Mouse (Mus musculus): ENCODE measurements around the gene Pi4kb. TPM values are rescaled to one million over a fixed set of nuclear protein-coding genes. Genes with fewer than 3 reads are reported as not detected.
A peak's percentile ranks its signal among the peaks of the same experiment; 100 is the strongest.
"Not testable (repeated sequence)": the region's sequence is repeated elsewhere in the genome, so short reads cannot be mapped to it uniquely, and the experiment has no call there.

Gene Pi4kb
- polyA plus RNA-seq, 1 experiment, result 21.7 TPM

- 17% methylated on average over 13 of the region's 13 CpGs for WGBS
- DNase-seq (ENCODE audit: low read depth, low spot score), result no peak
These were observed 39.3 kb downstream of the Pi4kb start for GRCm38 (mm10) chr3:95013699-95014427.

GRCm38 (mm10) chr3:95014428-95015151 lies 40.1 kb downstream of the Pi4kb start:
- 1% methylated on average over 44 of the region's 44 CpGs for WGBS
- no peak for DNase-seq (ENCODE audit: low read depth, low spot score)

GRCm38 (mm10) chr3:95015337-95015872 lies 40.9 kb downstream of the Pi4kb start, which contains the start of gene Zfp687:
Gene Zfp687 (minus strand): TSS chr3:95015448.
- WGBS, result under 1% methylated on average over 37 of the region's 37 CpGs

GRCm38 (mm10) chr3:95015891-95016531 lies 41.5 kb downstream of the Pi4kb start:
- peak; percentile 95 for DNase-seq (ENCODE audit: low read depth, low spot score)
- WGBS, result under 1% methylated on average over 40 of the region's 40 CpGs

More at GRCm38 (mm10) chr3:95015337-95015872, 40.9 kb downstream of the Pi4kb start, which contains the start of gene Zfp687:
- peak; percentile 98 for DNase-seq (ENCODE audit: low read depth, low spot score)

- no peak for DNase-seq (ENCODE audit: low read depth, low spot score)
- 2% methylated on average over 21 of the region's 21 CpGs for WGBS
These were observed 42.1 kb downstream of the Pi4kb start for GRCm38 (mm10) chr3:95016532-95017056.

GRCm38 (mm10) chr3:95018741-95019140 lies 44.2 kb downstream of the Pi4kb start:
- WGBS, result 94% methylated on average over 2 of the region's 2 CpGs
- DNase-seq (ENCODE audit: low read depth, low spot score), result no peak

- 86% methylated on average over 5 of the region's 5 CpGs for WGBS
- not testable (repeated sequence) for DNase-seq (ENCODE audit: low read depth, low spot score)
These were observed 46.4 kb downstream of the Pi4kb start for GRCm38 (mm10) chr3:95020956-95021355.

GRCm38 (mm10) chr3:95024551-95024950 lies 50.0 kb downstream of the Pi4kb start:
- no peak for DNase-seq (ENCODE audit: low read depth, low spot score)
- WGBS, result 54% methylated on average over 11 of the region's 11 CpGs

GRCm38 (mm10) chr3:95025202-95025601 lies 50.7 kb downstream of the Pi4kb start:
- DNase-seq (ENCODE audit: low read depth, low spot score), result no peak
- WGBS, result 70% methylated on average over 5 of the region's 5 CpGs

GRCm38 (mm10) chr3:95027057-95027645 lies 52.6 kb downstream of the Pi4kb start:
- 21% methylated on average over 5 of the region's 5 CpGs for whole genome bisulfite sequencing
- no peak for DNase-seq (ENCODE audit: low read depth, low spot score)

- no peak for DNase-seq (ENCODE audit: low read depth, low spot score)
- 15% methylated on average over 5 of the region's 5 CpGs for WGBS
These were observed 53.2 kb downstream of the Pi4kb start for GRCm38 (mm10) chr3:95027701-95028100.

- WGBS, result 21% methylated on average over 3 of the region's 3 CpGs
- peak; percentile 77 for DNase-seq (ENCODE audit: low read depth, low spot score)
These were observed 54.1 kb downstream of the Pi4kb start for GRCm38 (mm10) chr3:95028603-95029002.

GRCm38 (mm10) chr3:95029291-95029827 lies 54.8 kb downstream of the Pi4kb start:
- WGBS, result 69% methylated on average over 3 of the region's 3 CpGs
- not testable (repeated sequence) for DNase-seq (ENCODE audit: low read depth, low spot score)

GRCm38 (mm10) chr3:95029953-95030352 lies 55.4 kb downstream of the Pi4kb start:
- DNase-seq (ENCODE audit: low read depth, low spot score), result no peak
- 29% methylated on average over 3 of the region's 3 CpGs for WGBS

GRCm38 (mm10) chr3:95041625-95042024 lies 67.1 kb downstream of the Pi4kb start:
- no peak for DNase-seq (ENCODE audit: low read depth, low spot score)
- 6% methylated on average over 3 of the region's 3 CpGs for WGBS

GRCm38 (mm10) chr3:95042166-95042837 lies 67.8 kb downstream of the Pi4kb start, which contains the start of gene Psmd4:
Gene Psmd4 (minus strand): TSS chr3:95042614.
- DNase-seq (ENCODE audit: low read depth, low spot score), result peak; percentile 91
- under 1% methylated on average over 36 of the region's 36 CpGs for WGBS

- 4% methylated on average over 7 of the region's 7 CpGs for WGBS
- no peak for DNase-seq (ENCODE audit: low read depth, low spot score)
These were observed 68.3 kb downstream of the Pi4kb start for GRCm38 (mm10) chr3:95042838-95043229.

- 45% methylated on average over 6 of the region's 6 CpGs for WGBS
- DNase-seq (ENCODE audit: low read depth, low spot score), result no peak
These were observed 68.7 kb downstream of the Pi4kb start for GRCm38 (mm10) chr3:95043251-95043650.
